27 mouse cellular contexts compared by ENCODE assay signal in the genomic region with DNA sequence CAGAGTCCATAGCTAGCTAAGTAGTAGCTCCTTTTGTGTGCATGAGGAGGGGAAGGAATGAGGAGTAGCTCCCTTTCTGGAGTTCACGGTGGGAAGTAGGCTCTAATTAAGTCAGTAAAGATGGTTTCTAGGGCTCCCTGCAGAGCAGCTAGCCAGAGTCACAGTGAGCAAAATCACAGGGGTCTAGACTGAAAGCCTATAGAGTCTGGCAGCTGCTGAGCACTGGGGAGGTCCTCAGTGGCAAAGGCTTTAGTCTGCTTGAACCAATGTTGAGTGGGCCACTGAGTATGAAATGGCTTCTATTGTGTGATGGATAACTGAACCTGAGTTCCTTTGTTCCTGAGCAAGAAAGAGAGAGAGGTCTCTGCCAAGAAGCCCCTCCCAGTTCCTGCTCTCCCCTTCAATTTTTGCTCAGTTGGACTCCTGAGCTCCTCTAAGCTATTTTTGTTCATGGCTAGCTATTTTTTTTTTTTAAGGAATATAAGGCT.
DNase-seq lines count a peak whose midpoint lies in the region; ATAC-seq and TF ChIP-seq lines count a peak whose summit lies in the region.
"Had no signal": no experiment of that assay in that cellular context is flagged by ENCODE, and none has a peak within 500 bp of the region (broad histone marks: within the 10 kb centered on the region; RNA-seq: fewer than 3 reads in every experiment).

No protein-coding gene starts in this region.

- no peak overlapping the region for H3K27ac ChIP-seq in forebrain, embryonic 11.5 days (ENCODE audit: low read depth, low read length)
- no peak overlapping the region for H3K27ac ChIP-seq in forebrain, postnatal 0 days (ENCODE audit: low read depth, low read length)
- H3K27ac ChIP-seq in midbrain, embryonic 12.5 days (replicated peaks), result no peak overlapping the region
- H3K27ac ChIP-seq in midbrain, postnatal 0 days (ENCODE audit: low read depth, low read length), result no peak overlapping the region
- H3K27ac ChIP-seq in forebrain, embryonic 14.5 days (ENCODE audit: low read depth, low read length), result no peak overlapping the region
- no peak overlapping the region for H3K27ac ChIP-seq in midbrain, embryonic 15.5 days
- H3K27ac ChIP-seq in embryonic facial prominence, embryonic 10.5 days (replicated peaks), result no peak overlapping the region
- H3K27ac ChIP-seq: heart, adult 2 months; kidney, postnatal 0 days; left cerebral cortex, adult 2 months; limb, embryonic 12.5 days; liver, embryonic 15.5 days; lung, embryonic 15.5 days; stomach, embryonic 15.5 days had no signal

- WGBS in forebrain, embryonic 11.5 days, result 0% methylated on average over 1 of the region's 1 CpGs
- WGBS in forebrain, postnatal 0 days, result 0% methylated on average over 1 of the region's 1 CpGs
- 6% methylated on average over 1 of the region's 1 CpGs for WGBS in midbrain, embryonic 12.5 days
- WGBS in midbrain, postnatal 0 days, result 0% methylated on average over 1 of the region's 1 CpGs
- WGBS in forebrain, embryonic 14.5 days, result 0% methylated on average over 1 of the region's 1 CpGs
- 3% methylated on average over 1 of the region's 1 CpGs for WGBS in midbrain, embryonic 15.5 days
- 27% methylated on average over 1 of the region's 1 CpGs for WGBS in embryonic facial prominence, embryonic 10.5 days

- H3K4me3 ChIP-seq in forebrain, embryonic 11.5 days (ENCODE audit: low read depth, low read length), result no peak overlapping the region
- no peak overlapping the region for H3K4me3 ChIP-seq in forebrain, postnatal 0 days (ENCODE audit: low read depth, low read length)
- no peak overlapping the region for H3K4me3 ChIP-seq in midbrain, embryonic 12.5 days
- H3K4me3 ChIP-seq in midbrain, postnatal 0 days (ENCODE audit: low read depth, low read length), result no peak overlapping the region
- H3K4me3 ChIP-seq in forebrain, embryonic 14.5 days (ENCODE audit: low read depth, low read length), result no peak overlapping the region
- no peak overlapping the region for H3K4me3 ChIP-seq in midbrain, embryonic 15.5 days
- H3K4me3 ChIP-seq in embryonic facial prominence, embryonic 10.5 days, result no peak overlapping the region
- H3K4me3 ChIP-seq: heart, adult 2 months; heart, embryonic 12.5 days; left cerebral cortex, adult 2 months; limb, embryonic 12.5 days; liver, embryonic 15.5 days; lung, embryonic 15.5 days; stomach, embryonic 15.5 days had no signal

- no peaks in the 10 kb centered on the region for H3K9me3 ChIP-seq in forebrain, embryonic 11.5 days (ENCODE audit: control insufficient read depth, low read length)
- H3K9me3 ChIP-seq in forebrain, postnatal 0 days (ENCODE audit: low read length), result no peaks in the 10 kb centered on the region
- H3K9me3 ChIP-seq in midbrain, embryonic 12.5 days, result no peaks in the 10 kb centered on the region
- no peaks in the 10 kb centered on the region for H3K9me3 ChIP-seq in midbrain, postnatal 0 days (ENCODE audit: low read length)
- H3K9me3 ChIP-seq in forebrain, embryonic 14.5 days (replicated peaks; ENCODE audit: control insufficient read depth, low read length), result no peaks in the 10 kb centered on the region
- H3K9me3 ChIP-seq in midbrain, embryonic 15.5 days, result no peaks in the 10 kb centered on the region
- H3K9me3 ChIP-seq in embryonic facial prominence, embryonic 10.5 days, result no peaks in the 10 kb centered on the region
- H3K9me3 ChIP-seq: heart, embryonic 12.5 days; limb, embryonic 12.5 days; liver, embryonic 15.5 days; lung, embryonic 15.5 days; stomach, embryonic 15.5 days had no signal

- H3K9ac ChIP-seq in forebrain, embryonic 11.5 days (ENCODE audit: low read length), result no peak overlapping the region
- no peak overlapping the region for H3K9ac ChIP-seq in forebrain, postnatal 0 days
- H3K9ac ChIP-seq in midbrain, embryonic 12.5 days (replicated peaks), result no peak overlapping the region
- H3K9ac ChIP-seq in midbrain, postnatal 0 days (replicated peaks; ENCODE audit: low read length, poor library complexity, severe bottlenecking), result no peak overlapping the region
- H3K9ac ChIP-seq in forebrain, embryonic 14.5 days (ENCODE audit: low read length), result no peak overlapping the region
- H3K9ac ChIP-seq in midbrain, embryonic 15.5 days, result no peak overlapping the region
- H3K9ac ChIP-seq: heart, embryonic 12.5 days; limb, embryonic 12.5 days; liver, embryonic 15.5 days; lung, embryonic 15.5 days; stomach, embryonic 15.5 days had no signal

- no peaks in the 10 kb centered on the region for H3K4me1 ChIP-seq in forebrain, embryonic 11.5 days (replicated peaks; ENCODE audit: control insufficient read depth, insufficient read depth, low read length)
- H3K4me1 ChIP-seq in forebrain, postnatal 0 days (ENCODE audit: insufficient read depth), result no peaks in the 10 kb centered on the region
- H3K4me1 ChIP-seq in midbrain, embryonic 12.5 days, result no peaks in the 10 kb centered on the region
- H3K4me1 ChIP-seq in midbrain, postnatal 0 days (ENCODE audit: insufficient read depth, low read length), result no peaks in the 10 kb centered on the region
- no peaks in the 10 kb centered on the region for H3K4me1 ChIP-seq in forebrain, embryonic 14.5 days (ENCODE audit: control insufficient read depth, insufficient read depth, low read length)
- H3K4me1 ChIP-seq in midbrain, embryonic 15.5 days, result no peaks in the 10 kb centered on the region
- no peaks in the 10 kb centered on the region for H3K4me1 ChIP-seq in embryonic facial prominence, embryonic 10.5 days
- H3K4me1 ChIP-seq: heart, embryonic 12.5 days; limb, embryonic 12.5 days; liver, embryonic 15.5 days; lung, embryonic 15.5 days; stomach, embryonic 15.5 days had no signal

- no peak for TF ChIP-seq CTCF in forebrain, postnatal 0 days (IDR thresholded peaks at IDR 0.05; ENCODE audit: low read depth)
- no peak for TF ChIP-seq CTCF in midbrain, postnatal 0 days (IDR thresholded peaks at IDR 0.05)

- no peaks in the 10 kb centered on the region for H3K36me3 ChIP-seq in forebrain, embryonic 11.5 days (ENCODE audit: control insufficient read depth, insufficient read depth, low read length)
- H3K36me3 ChIP-seq in forebrain, postnatal 0 days (ENCODE audit: insufficient read depth), result no peaks in the 10 kb centered on the region
- no peaks in the 10 kb centered on the region for H3K36me3 ChIP-seq in midbrain, embryonic 12.5 days
- no peaks in the 10 kb centered on the region for H3K36me3 ChIP-seq in midbrain, postnatal 0 days (ENCODE audit: insufficient read depth, low read length)
- no peaks in the 10 kb centered on the region for H3K36me3 ChIP-seq in forebrain, embryonic 14.5 days (ENCODE audit: control insufficient read depth, insufficient read depth, low read length)
- H3K36me3 ChIP-seq in midbrain, embryonic 15.5 days (replicated peaks), result no peaks in the 10 kb centered on the region
- no peaks in the 10 kb centered on the region for H3K36me3 ChIP-seq in embryonic facial prominence, embryonic 10.5 days (replicated peaks)
- H3K36me3 ChIP-seq: heart, embryonic 12.5 days; limb, embryonic 12.5 days; liver, embryonic 15.5 days; lung, embryonic 15.5 days; stomach, embryonic 15.5 days had no signal

- no peak for DNase-seq in forebrain, embryonic 11.5 days (ENCODE audit: low spot score)
- no peak for DNase-seq in forebrain, postnatal 0 days
- DNase-seq in midbrain, postnatal 0 days (ENCODE audit: low spot score), result no peak
- peak; percentile 2 for DNase-seq in forebrain, embryonic 14.5 days (ENCODE audit: low spot score)
- no peak for DNase-seq in embryonic facial prominence, embryonic 10.5 days (ENCODE audit: low spot score)
- DNase-seq in layer of hippocampus, adult 18-20 months (ENCODE audit: low spot score in 2 of 2), result no peak
- DNase-seq: adrenal gland, postnatal 25 days; cerebellum, adult 18-20 months; cerebellum, postnatal 10 days; heart, adult 2 months; kidney, adult 8-10 months; layer of hippocampus, adult 9-11 months; lung, postnatal 36 days; right cerebral cortex, postnatal 25 days; thymus, postnatal 14 days had no signal

- H3K27me3 ChIP-seq in forebrain, embryonic 11.5 days (ENCODE audit: control insufficient read depth, insufficient read depth, low read length), result no peaks in the 10 kb centered on the region
- no peaks in the 10 kb centered on the region for H3K27me3 ChIP-seq in forebrain, postnatal 0 days (ENCODE audit: insufficient read depth, low read length)
- H3K27me3 ChIP-seq in midbrain, embryonic 12.5 days, result no peaks in the 10 kb centered on the region
- no peaks in the 10 kb centered on the region for H3K27me3 ChIP-seq in midbrain, postnatal 0 days (ENCODE audit: insufficient read depth, low read length)
- H3K27me3 ChIP-seq in forebrain, embryonic 14.5 days (replicated peaks; ENCODE audit: control insufficient read depth, insufficient read depth, low read length), result no peaks in the 10 kb centered on the region
- no peaks in the 10 kb centered on the region for H3K27me3 ChIP-seq in midbrain, embryonic 15.5 days (replicated peaks)
- no peaks in the 10 kb centered on the region for H3K27me3 ChIP-seq in embryonic facial prominence, embryonic 10.5 days (replicated peaks; ENCODE audit: low read depth, poor library complexity, severe bottlenecking)
- H3K27me3 ChIP-seq: CH12.LX; heart, embryonic 12.5 days; limb, embryonic 12.5 days; liver, embryonic 15.5 days; lung, embryonic 15.5 days; Patski; stomach, embryonic 15.5 days had no signal

- no peak overlapping the region for H3K4me2 ChIP-seq in forebrain, embryonic 11.5 days (ENCODE audit: low read depth, low read length, severe bottlenecking)
- no peak overlapping the region for H3K4me2 ChIP-seq in forebrain, postnatal 0 days (ENCODE audit: low read depth)
- no peak overlapping the region for H3K4me2 ChIP-seq in midbrain, embryonic 12.5 days (replicated peaks)
- H3K4me2 ChIP-seq in midbrain, postnatal 0 days (ENCODE audit: low read depth, low read length, poor library complexity, severe bottlenecking), result no peak overlapping the region
- H3K4me2 ChIP-seq in forebrain, embryonic 14.5 days (ENCODE audit: low read length), result no peak overlapping the region
- no peak overlapping the region for H3K4me2 ChIP-seq in midbrain, embryonic 15.5 days
- H3K4me2 ChIP-seq: heart, embryonic 12.5 days; limb, embryonic 12.5 days; liver, embryonic 15.5 days; lung, embryonic 15.5 days; stomach, embryonic 15.5 days had no signal

- ATAC-seq in forebrain, embryonic 11.5 days (replicated peaks; ENCODE audit: low FRiP score), result peak; percentile 70; the same call in 1 of the 2 replicates
- ATAC-seq in forebrain, postnatal 0 days, result no peak
- 0 out of 2 replicates have a peak, but pooled peaks have one; percentile 19 for ATAC-seq in midbrain, embryonic 12.5 days (ENCODE audit: low FRiP score, low read depth)
- no peak for ATAC-seq in midbrain, postnatal 0 days (ENCODE audit: low FRiP score)
- ATAC-seq in forebrain, embryonic 14.5 days, result no peak
- peak; percentile 48; the same call in 1 of the 2 replicates for ATAC-seq in midbrain, embryonic 15.5 days (replicated peaks)
- ATAC-seq: intestine, embryonic 16.5 days; Patski had no signal

Comparison
In these comparisons a context has a peak if more than half of its experiments do, and no peak if none do; other contexts are left out.
1. ATAC-seq: peak in forebrain, embryonic 11.5 days (single experiment), midbrain, embryonic 12.5 days (single experiment) and midbrain, embryonic 15.5 days (single experiment); none in forebrain, postnatal 0 days (single experiment), midbrain, postnatal 0 days (single experiment) and forebrain, embryonic 14.5 days (single experiment).